8 mouse cellular contexts compared by ENCODE assay signal in the genomic region with DNA sequence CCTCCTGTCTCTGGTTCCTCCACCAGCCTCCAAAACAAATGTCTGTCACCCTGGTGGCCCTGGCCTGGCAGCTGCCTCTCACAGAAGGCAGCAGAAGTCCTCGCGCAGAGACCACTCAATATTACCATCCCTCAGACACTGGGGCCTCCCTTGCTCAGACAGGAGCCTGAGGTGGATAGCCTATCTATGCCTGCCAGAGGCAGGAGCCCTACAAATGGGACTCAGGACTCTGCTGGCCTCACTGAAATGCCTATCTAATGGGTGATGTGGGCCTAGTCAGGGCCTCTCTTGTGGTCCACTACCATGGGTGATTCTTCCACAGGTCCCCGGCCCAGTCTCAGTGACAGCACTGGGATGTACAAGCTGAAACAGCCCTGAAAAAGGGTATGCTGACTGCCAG. TPM values are rescaled to one million over a fixed set of nuclear protein-coding genes. Genes with fewer than 3 reads are reported as not detected.
DNase-seq lines count a peak whose midpoint lies in the region; ATAC-seq lines count a peak whose summit lies in the region.

No protein-coding gene starts in this region.

- no peak for ATAC-seq in hindbrain, embryonic 15.5 days (ENCODE audit: low FRiP score, low read depth)
- ATAC-seq in megakaryocyte-erythroid progenitor cell, adult 5-6 weeks (replicated peaks; ENCODE audit: low FRiP score, low TSS enrichment, poor library complexity, severe bottlenecking): peak; percentile 46

- DNase-seq in heart, embryonic 10.5 days (ENCODE audit: low spot score): peak; percentile 83
- no peak for DNase-seq in heart, postnatal 36 days
- peak; percentile 60 for DNase-seq in c-Kit-positive CD71-positive TER-119-positive erythroid progenitor cells, embryonic 14.5 days (ENCODE audit: low spot score)
- no peak for DNase-seq in cerebellum, postnatal 36 days
- DNase-seq in layer of hippocampus, adult 9-10 months (ENCODE audit: low spot score): no peak
- DNase-seq in right cerebral cortex, adult 2 months (ENCODE audit: low spot score in 2 of 2): no peak

- peak overlapping the region; percentile 90 for H3K4me2 ChIP-seq in hindbrain, embryonic 15.5 days

- intact Hi-C loops in heart, postnatal 36 days (cut with DNase I): loop anchor here (2.0 kb wide), 1 partner anchor 23 kb away; no protein-coding TSS in a partner anchor

- peaks cover 51% of the 10 kb centered on the region for H3K4me1 ChIP-seq in heart, embryonic 10.5 days
- peaks cover 41% of the 10 kb centered on the region for H3K4me1 ChIP-seq in hindbrain, embryonic 15.5 days (replicated peaks)

- no peaks in the 10 kb centered on the region for H3K9me3 ChIP-seq in heart, embryonic 10.5 days
- no peaks in the 10 kb centered on the region for H3K9me3 ChIP-seq in hindbrain, embryonic 15.5 days

- H3K36me3 ChIP-seq in heart, embryonic 10.5 days: peaks cover 30% of the 10 kb centered on the region
- H3K36me3 ChIP-seq in hindbrain, embryonic 15.5 days: no peaks in the 10 kb centered on the region

- peak overlapping the region; percentile 74 for H3K9ac ChIP-seq in hindbrain, embryonic 15.5 days

- WGBS in heart, embryonic 10.5 days: 73% methylated on average over 3 of the region's 3 CpGs
- WGBS in hindbrain, embryonic 15.5 days: 86% methylated on average over 3 of the region's 3 CpGs

- H3K27me3 ChIP-seq in heart, embryonic 10.5 days (ENCODE audit: insufficient read depth, poor library complexity, severe bottlenecking): no peaks in the 10 kb centered on the region
- H3K27me3 ChIP-seq in hindbrain, embryonic 15.5 days: 0 out of 2 replicates have a peak, but pooled peaks cover 2% of the 10 kb centered on the region

- H3K27ac ChIP-seq in heart, embryonic 10.5 days: peak overlapping the region; percentile 99
- H3K27ac ChIP-seq in hindbrain, embryonic 15.5 days (replicated peaks): no peak overlapping the region

- H3K4me3 ChIP-seq in heart, embryonic 10.5 days: peak overlapping the region; percentile 90
- H3K4me3 ChIP-seq in hindbrain, embryonic 15.5 days: peak overlapping the region; percentile 62

RNA-seq across cellular contexts. Expression of a gene that starts 1.7 kb away (rescaled TPM):
- 264 and 274 TPM in 2 replicates for polyA plus RNA-seq in heart, embryonic 10.5 days (2016; fragmentation: Nextera tagmentation; extraction: Ambion mirVana)
- 100 to 1,000 TPM in 1 of 2 experiments, 10 to 100 TPM in 1; 97.8 to 116 TPM for total RNA-seq in heart, postnatal 36 days (2021)
- polyA plus RNA-seq in hindbrain, embryonic 15.5 days (2015; fragmentation: Nextera tagmentation; extraction: Ambion mirVana): 120 and 126 TPM in 2 replicates
- 40.4 and 44.0 TPM in 2 replicates for total RNA-seq in megakaryocyte-erythroid progenitor cell, adult 5-6 weeks (2014; fragmentation: Nextera tagmentation)
- 26.4 and 51.9 TPM in 2 replicates for total RNA-seq in megakaryocyte-erythroid progenitor cell, adult 5-6 weeks (2017)

RNA-seq across cellular contexts. Expression of a gene that starts 29.8 kb away (rescaled TPM):
- polyA plus RNA-seq in heart, embryonic 10.5 days (2016; fragmentation: Nextera tagmentation; extraction: Ambion mirVana): 16.9 and 23.1 TPM in 2 replicates
- total RNA-seq in heart, postnatal 36 days (2021): 10 to 100 TPM in 1 of 2 experiments, 1 to 10 TPM in 1; 9.3 to 10.3 TPM
- polyA plus RNA-seq in hindbrain, embryonic 15.5 days (2015; fragmentation: Nextera tagmentation; extraction: Ambion mirVana): 46.8 and 54.5 TPM in 2 replicates
- 6.0 and 18.0 TPM in 2 replicates for total RNA-seq in megakaryocyte-erythroid progenitor cell, adult 5-6 weeks (2014; fragmentation: Nextera tagmentation)
- total RNA-seq in megakaryocyte-erythroid progenitor cell, adult 5-6 weeks (2017): 5.2 and 10.6 TPM in 2 replicates

RNA-seq across cellular contexts. Expression of a gene that starts 33.6 kb away (rescaled TPM):
- not detected in 2 replicates for polyA plus RNA-seq in heart, embryonic 10.5 days (2016; fragmentation: Nextera tagmentation; extraction: Ambion mirVana)
- total RNA-seq in heart, postnatal 36 days (2021): not detected
- polyA plus RNA-seq in hindbrain, embryonic 15.5 days (2015; fragmentation: Nextera tagmentation; extraction: Ambion mirVana): not detected in 2 replicates
- total RNA-seq in megakaryocyte-erythroid progenitor cell, adult 5-6 weeks (2014; fragmentation: Nextera tagmentation): not detected in 2 replicates
- not detected in 2 replicates for total RNA-seq in megakaryocyte-erythroid progenitor cell, adult 5-6 weeks (2017)

RNA-seq across cellular contexts. Expression of a gene that starts 35.2 kb away (rescaled TPM):
- polyA plus RNA-seq in heart, embryonic 10.5 days (2016; fragmentation: Nextera tagmentation; extraction: Ambion mirVana): 0.18 and 0.45 TPM in 2 replicates
- not detected for total RNA-seq in heart, postnatal 36 days (2021)
- 0.51 TPM in 1 of 2 replicates, not detected in the other for polyA plus RNA-seq in hindbrain, embryonic 15.5 days (2015; fragmentation: Nextera tagmentation; extraction: Ambion mirVana)
- total RNA-seq in megakaryocyte-erythroid progenitor cell, adult 5-6 weeks (2014; fragmentation: Nextera tagmentation): not detected in 2 replicates
- not detected in 2 replicates for total RNA-seq in megakaryocyte-erythroid progenitor cell, adult 5-6 weeks (2017)

RNA-seq across cellular contexts. Expression of a gene that starts 37.8 kb away (rescaled TPM):
- polyA plus RNA-seq in heart, embryonic 10.5 days (2016; fragmentation: Nextera tagmentation; extraction: Ambion mirVana): 0.43 TPM in 2 replicates
- total RNA-seq in heart, postnatal 36 days (2021): 1 to 10 TPM in 1 of 2 experiments, under 1 TPM in 1; 0.31 to 1.5 TPM
- 5.4 and 7.1 TPM in 2 replicates for polyA plus RNA-seq in hindbrain, embryonic 15.5 days (2015; fragmentation: Nextera tagmentation; extraction: Ambion mirVana)
- 0.15 TPM in 1 of 2 replicates, not detected in the other for total RNA-seq in megakaryocyte-erythroid progenitor cell, adult 5-6 weeks (2014; fragmentation: Nextera tagmentation)
- total RNA-seq in megakaryocyte-erythroid progenitor cell, adult 5-6 weeks (2017): 0.23 TPM in 1 of 2 replicates, not detected in the other

Comparison
In these comparisons a context has a peak if more than half of its experiments do, and no peak if none do; other contexts are left out.
1. DNase-seq: peak in heart, embryonic 10.5 days (single experiment) and c-Kit-positive CD71-positive TER-119-positive erythroid progenitor cells, embryonic 14.5 days (single experiment); none in heart, postnatal 36 days (0 of 2), cerebellum, postnatal 36 days (0 of 2), layer of hippocampus, adult 9-10 months (single experiment) and right cerebral cortex, adult 2 months (0 of 2).